Mouse (Mus musculus): ENCODE data around the gene Slain1. TPM values are rescaled to one million over a fixed set of nuclear protein-coding genes. Genes with fewer than 3 reads are reported as not detected.

The Slain1 gene
- total and polyA plus RNA-seq, 2 experiments from 2014 or later: 15.0 to 59.5 TPM

DNA sequence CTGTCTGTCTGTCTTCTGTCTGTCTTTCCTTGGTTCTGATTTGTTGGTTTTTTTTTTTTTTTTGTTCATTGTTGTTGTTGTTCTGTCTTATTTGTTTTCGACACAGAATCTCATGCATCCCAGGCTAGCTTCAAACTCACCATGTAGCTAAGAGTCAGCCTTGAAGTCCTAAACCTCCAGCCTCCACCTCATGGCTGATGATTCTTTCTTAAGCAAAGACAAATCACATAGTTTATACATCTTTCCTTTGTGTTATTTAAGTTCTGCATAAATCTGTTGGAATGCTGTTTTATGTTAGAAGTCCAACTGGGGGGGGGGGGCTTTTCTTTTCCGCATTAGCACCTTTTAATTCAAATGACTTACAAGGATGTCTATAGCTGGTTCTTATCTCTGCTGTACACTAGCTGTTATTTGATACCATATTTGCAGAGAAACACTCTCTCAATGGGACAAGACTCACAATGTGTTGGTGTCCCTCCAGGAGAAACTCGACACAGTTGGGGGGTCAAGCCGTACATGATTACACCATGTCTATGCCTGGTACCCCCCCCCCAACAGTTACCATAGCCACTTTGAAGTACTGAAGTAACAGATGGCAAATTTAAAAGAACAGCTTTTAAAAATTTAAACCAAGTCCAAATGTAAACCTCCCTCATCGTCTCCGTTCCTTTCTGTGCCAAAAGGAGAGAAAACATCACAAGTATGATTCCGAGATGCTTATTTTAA, 20.2 kb upstream of the Slain1 start:
- no peak for TF ChIP-seq CTCF (IDR thresholded peaks at IDR 0.05; ENCODE audit: low read depth)
- Histone ChIP-seq H3K27ac (no peak overlapping the region), H3K9ac (replicated peaks; ENCODE audit: low read length) (no peak overlapping the region), H3K4me2 (ENCODE audit: low read depth, low read length) (no peak overlapping the region), H3K4me1 (ENCODE audit: insufficient read depth, low read length) (no peaks in the 10 kb centered on the region), H3K9me3 (ENCODE audit: low read length) (no peaks in the 10 kb centered on the region), H3K4me3 (ENCODE audit: low read length) (no peak overlapping the region), H3K36me3 (ENCODE audit: insufficient read depth, low read length) (no peaks in the 10 kb centered on the region), H3K27me3 (ENCODE audit: insufficient read depth, low read length) (no peaks in the 10 kb centered on the region)
- 85% methylated on average over 7 of the region's 7 CpGs for WGBS
- no peak for DNase-seq (ENCODE audit: low spot score)
- no peak for ATAC-seq

DNA sequence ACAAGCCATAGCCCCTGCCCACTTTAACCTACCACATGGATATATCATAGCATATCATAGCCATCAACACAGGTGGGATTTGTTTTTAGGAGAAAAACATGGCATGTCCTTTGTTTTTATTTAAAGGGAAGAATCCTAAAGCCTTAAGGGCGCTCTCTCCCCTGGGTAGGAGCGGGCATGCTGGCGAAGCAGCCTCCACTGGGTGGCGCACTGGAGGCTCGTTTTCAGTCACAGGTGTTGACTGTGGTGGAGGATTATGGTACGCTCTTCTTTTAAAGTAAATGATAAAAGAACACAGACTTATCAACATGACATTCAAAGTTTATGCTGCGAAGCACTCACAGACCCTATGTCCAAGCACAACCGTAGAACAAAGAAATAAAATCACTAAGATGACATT, 19.5 kb upstream of the Slain1 start:
- H3K27me3 ChIP-seq (ENCODE audit: insufficient read depth, low read length): no peaks in the 10 kb centered on the region
- DNase-seq (ENCODE audit: low spot score) (no peak), ATAC-seq (no peak)
- H3K4me3 ChIP-seq (ENCODE audit: low read length): no peak overlapping the region
- H3K27ac ChIP-seq: no peak overlapping the region
- 82% methylated on average over 8 of the region's 8 CpGs for WGBS
- H3K4me1 ChIP-seq (ENCODE audit: insufficient read depth, low read length): no peaks in the 10 kb centered on the region
- no peaks in the 10 kb centered on the region for H3K36me3 ChIP-seq (ENCODE audit: insufficient read depth, low read length)
- H3K9ac ChIP-seq (replicated peaks; ENCODE audit: low read length): no peak overlapping the region
- H3K9me3 ChIP-seq (ENCODE audit: low read length): no peaks in the 10 kb centered on the region
- H3K4me2 ChIP-seq (ENCODE audit: low read depth, low read length): no peak overlapping the region
- TF ChIP-seq CTCF (IDR thresholded peaks at IDR 0.05; ENCODE audit: low read depth): peak; percentile 14; the same call in 1 of the 2 replicates

DNA sequence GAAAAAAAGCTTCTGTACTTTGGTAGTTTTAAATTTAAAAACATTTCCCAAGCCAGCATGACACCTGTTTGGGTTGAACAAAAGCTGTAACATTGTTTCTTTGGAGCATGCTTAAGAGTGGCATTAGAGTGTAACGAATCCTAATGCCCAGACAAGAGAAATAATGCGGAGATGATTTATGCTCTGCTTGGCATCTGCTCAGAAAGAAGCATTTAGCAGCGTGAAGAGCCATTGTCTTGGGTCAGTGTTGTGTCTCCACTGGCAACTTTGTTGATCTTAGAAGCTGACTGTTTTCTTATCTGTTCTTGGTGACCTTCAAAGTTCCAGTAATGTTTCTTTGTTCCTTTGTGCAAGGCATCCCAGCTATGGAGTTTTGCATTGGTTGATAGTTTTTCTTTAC, 6.1 kb upstream of the Slain1 start:
- WGBS: 22% methylated on average over 3 of the region's 3 CpGs
- ATAC-seq (no peak), DNase-seq (ENCODE audit: low spot score) (no peak)
- Histone ChIP-seq H3K4me2 (ENCODE audit: low read depth, low read length) (no peak overlapping the region), H3K36me3 (ENCODE audit: insufficient read depth, low read length) (no peaks in the 10 kb centered on the region), H3K4me3 (ENCODE audit: low read length) (no peak overlapping the region), H3K27ac (no peak overlapping the region), H3K9ac (replicated peaks; ENCODE audit: low read length) (no peak overlapping the region), H3K27me3 (ENCODE audit: insufficient read depth, low read length) (no peaks in the 10 kb centered on the region), H3K9me3 (ENCODE audit: low read length) (no peaks in the 10 kb centered on the region), H3K4me1 (ENCODE audit: insufficient read depth, low read length) (no peaks in the 10 kb centered on the region; the same call in 1 of the 2 replicates)
- TF ChIP-seq CTCF (IDR thresholded peaks at IDR 0.05; ENCODE audit: low read depth): no peak

DNA sequence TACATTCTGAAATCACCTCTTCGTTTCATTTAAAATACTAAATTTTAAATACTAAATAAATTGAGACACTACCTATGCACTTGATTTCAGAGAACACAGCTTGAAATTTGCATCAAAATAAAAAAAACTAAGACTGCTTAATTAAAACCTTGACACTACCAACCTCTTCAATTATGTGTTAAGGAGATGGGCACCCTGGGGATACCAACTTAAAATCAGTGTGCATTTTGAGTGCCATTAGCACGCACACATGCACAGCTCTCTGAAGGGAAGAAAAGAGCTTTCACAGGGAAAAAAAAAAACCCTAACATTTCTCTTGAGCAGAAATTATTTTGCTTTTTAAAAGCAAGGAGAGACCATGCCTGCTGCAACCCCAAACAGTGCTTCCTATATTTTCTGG, 2.0 kb upstream of the Slain1 start:
- no peak for TF ChIP-seq CTCF (IDR thresholded peaks at IDR 0.05; ENCODE audit: low read depth)
- Histone ChIP-seq H3K27ac (no peak overlapping the region), H3K4me1 (ENCODE audit: insufficient read depth, low read length) (peaks cover 5% of the 10 kb centered on the region), H3K27me3 (ENCODE audit: insufficient read depth, low read length) (no peaks in the 10 kb centered on the region), H3K9me3 (ENCODE audit: low read length) (no peaks in the 10 kb centered on the region), H3K4me2 (ENCODE audit: low read depth, low read length) (no peak overlapping the region), H3K9ac (replicated peaks; ENCODE audit: low read length) (no peak overlapping the region), H3K4me3 (ENCODE audit: low read length) (no peak overlapping the region), H3K36me3 (ENCODE audit: insufficient read depth, low read length) (no peaks in the 10 kb centered on the region)
- DNase-seq (ENCODE audit: low spot score) (no peak), ATAC-seq (no peak)
- WGBS: 48% methylated on average over 2 of the region's 2 CpGs

DNA sequence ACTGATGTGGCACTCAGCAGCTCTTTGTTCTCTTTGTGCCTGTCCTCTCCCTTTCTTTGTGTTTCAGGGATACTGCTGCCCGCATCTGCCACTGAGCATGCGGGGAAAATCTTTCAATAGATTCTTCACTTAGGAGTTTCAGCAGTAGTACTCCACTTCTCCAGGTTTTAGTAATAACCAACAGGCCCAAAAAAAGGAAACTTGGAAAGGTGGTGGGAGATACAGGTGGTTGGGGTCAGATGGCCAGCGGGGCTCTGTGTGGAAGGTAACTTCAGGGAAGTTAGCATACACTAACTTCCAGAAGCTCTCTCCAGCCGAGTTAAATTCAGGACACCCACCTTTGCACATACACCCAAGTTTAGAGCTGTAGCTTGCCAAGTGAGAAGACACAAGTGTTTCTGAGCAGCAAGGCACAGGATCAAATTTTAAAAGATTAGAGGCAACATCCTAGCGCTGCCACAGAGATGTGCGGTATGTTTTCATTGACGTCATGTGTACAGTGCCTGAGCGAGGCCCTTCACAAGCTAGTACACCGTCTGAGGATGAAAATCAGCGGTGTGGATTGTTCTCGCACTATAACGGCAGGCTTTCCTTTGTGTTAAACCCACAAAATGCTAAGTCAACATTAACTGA, 1.3 kb upstream of the Slain1 start:
- H3K9me3 ChIP-seq (ENCODE audit: low read length): no peaks in the 10 kb centered on the region
- H3K4me2 ChIP-seq (ENCODE audit: low read depth, low read length): peak overlapping the region; percentile 79
- DNase-seq (ENCODE audit: low spot score) (peak; percentile 82), ATAC-seq (no peak)
- peak overlapping the region; percentile 9; the same call in 1 of the 2 replicates for H3K4me3 ChIP-seq (ENCODE audit: low read length)
- peaks cover 5% of the 10 kb centered on the region for H3K4me1 ChIP-seq (ENCODE audit: insufficient read depth, low read length)
- H3K27me3 ChIP-seq (ENCODE audit: insufficient read depth, low read length): no peaks in the 10 kb centered on the region
- 19% methylated on average over 12 of the region's 12 CpGs for WGBS
- peak overlapping the region; percentile 38 for H3K27ac ChIP-seq
- no peak for TF ChIP-seq CTCF (IDR thresholded peaks at IDR 0.05; ENCODE audit: low read depth)
- no peaks in the 10 kb centered on the region for H3K36me3 ChIP-seq (ENCODE audit: insufficient read depth, low read length)
- H3K9ac ChIP-seq (replicated peaks; ENCODE audit: low read length): no peak overlapping the region

DNA sequence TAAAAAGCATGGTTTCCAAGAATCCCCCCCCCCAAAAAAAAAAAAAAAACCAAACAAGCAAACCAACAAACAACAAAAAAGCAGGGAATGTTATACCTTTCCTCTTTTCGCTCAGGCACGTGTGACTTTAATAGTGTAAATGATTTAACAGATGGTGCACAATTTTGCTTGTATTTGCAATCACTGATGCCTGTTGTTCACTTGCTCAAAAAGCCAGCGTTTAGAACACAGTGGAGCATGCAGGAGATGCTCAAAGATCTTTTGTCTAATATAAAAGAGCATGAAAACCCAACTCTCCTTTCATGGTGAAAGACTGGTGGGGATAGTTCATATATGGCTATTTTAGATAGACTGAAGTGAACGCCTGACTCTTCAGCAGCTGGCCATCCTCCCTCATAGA, 726 bp upstream of the Slain1 start:
- no peak overlapping the region for H3K9ac ChIP-seq (replicated peaks; ENCODE audit: low read length)
- no peaks in the 10 kb centered on the region for H3K9me3 ChIP-seq (ENCODE audit: low read length)
- 22% methylated on average over 4 of the region's 4 CpGs for WGBS
- peak overlapping the region; percentile 96 for H3K4me3 ChIP-seq (ENCODE audit: low read length)
- no peak for ATAC-seq
- DNase-seq (ENCODE audit: low spot score): no peak
- TF ChIP-seq CTCF (IDR thresholded peaks at IDR 0.05; ENCODE audit: low read depth): no peak
- no peaks in the 10 kb centered on the region for H3K36me3 ChIP-seq (ENCODE audit: insufficient read depth, low read length)
- peaks cover 5% of the 10 kb centered on the region for H3K4me1 ChIP-seq (ENCODE audit: insufficient read depth, low read length)
- H3K4me2 ChIP-seq (ENCODE audit: low read depth, low read length): peak overlapping the region; percentile 79
- peak overlapping the region; percentile 97; the same call in 1 of the 2 replicates for H3K27ac ChIP-seq
- H3K27me3 ChIP-seq (ENCODE audit: insufficient read depth, low read length): no peaks in the 10 kb centered on the region
